Mouse (Mus musculus) cerebellum, adult 11 months (tissue): ENCODE data around the gene Angptl6.
"Not testable (repeated sequence)": the region's sequence is repeated elsewhere in the genome, so short reads cannot be mapped to it uniquely, and the experiment has no call there.

Experiments used
- DNase-seq: peaks from one replicate; pipeline ENCODE4 v3.0.0; 2022

The Angptl6 gene

DNA sequence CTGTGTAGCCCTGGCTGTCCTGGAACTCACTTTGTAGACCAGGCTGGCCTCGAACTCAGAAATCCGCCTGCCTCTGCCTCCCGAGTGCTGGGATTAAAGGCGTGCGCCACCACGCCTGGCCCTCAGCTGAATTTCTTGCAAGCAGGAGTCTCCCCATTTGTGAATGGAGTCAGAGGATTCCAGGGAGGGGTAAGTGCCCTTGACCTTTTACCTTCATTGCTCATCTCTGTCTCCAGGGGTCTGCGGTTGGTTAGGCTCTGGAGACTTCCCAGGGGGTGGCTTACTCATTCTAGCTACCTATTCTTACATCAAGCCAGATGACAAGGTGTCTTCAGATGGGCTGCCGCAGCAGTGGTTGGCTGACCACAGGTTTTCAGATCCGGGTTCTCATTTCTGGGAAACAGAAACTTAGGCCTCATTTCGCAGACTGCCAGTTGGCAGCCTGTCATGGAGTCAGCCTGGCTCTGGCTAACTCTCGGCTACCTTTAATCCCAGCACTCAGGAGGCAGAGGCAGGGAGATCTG is 44.0 kb downstream of the Angptl6 start:
- DNase-seq, result not testable (repeated sequence)

DNA sequence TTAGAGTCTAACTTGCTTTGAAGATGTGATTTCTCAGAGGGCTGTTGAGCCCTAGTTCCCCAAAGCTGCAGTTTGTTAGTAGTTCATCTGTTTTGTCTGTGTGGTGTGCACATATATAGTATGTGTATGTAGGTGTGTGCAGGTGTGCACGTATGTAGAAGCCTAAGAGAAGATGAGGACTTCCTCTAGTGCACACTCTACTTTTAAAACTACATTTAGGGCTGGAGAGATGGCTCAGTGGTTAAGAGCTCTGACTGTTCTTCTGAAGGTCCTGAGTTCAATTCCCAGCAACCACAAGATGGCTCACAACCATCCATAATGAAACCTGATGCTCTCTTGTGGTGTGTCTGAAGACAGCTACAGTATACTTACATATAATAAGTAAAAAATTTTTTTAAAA is 44.6 kb downstream of the Angptl6 start:
- DNase-seq, result no peak

DNA sequence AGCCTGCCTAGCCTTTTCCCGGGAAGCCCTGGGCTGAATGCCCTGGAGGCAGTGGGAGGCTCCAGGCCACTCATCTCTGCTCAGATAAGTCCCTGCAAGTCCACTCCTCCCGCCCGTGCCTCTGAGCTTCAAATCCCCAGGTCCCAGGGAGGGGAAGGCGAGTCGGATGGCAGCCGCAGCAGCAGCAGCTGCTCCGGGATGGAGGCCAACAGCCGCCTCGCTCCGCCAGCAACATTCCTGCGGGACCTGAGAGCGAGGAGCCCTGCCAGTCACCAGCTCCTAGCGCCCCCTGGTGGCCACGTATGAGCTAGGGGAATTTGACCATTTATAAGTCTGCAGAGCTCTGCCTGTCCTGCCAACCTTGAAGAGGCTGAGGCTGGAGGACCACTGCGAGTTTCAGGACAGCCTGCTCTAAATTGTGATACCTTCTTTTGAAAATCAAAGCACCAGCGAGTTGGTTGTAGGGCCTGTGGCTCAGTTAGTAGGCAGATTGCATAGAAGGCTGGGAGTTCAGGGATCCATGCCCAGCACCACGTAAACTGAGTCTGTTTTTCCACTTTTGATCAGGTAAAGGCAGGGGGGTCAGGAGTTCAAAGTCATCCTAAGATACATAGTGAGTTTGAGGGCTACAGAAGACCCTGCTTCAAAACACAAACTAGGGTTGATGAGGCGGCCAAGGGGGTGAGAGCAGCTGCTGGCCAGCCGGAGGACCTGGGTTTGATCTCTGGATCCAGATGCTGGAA is 48.5 kb downstream of the Angptl6 start:
- DNase-seq, result peak; percentile 89

DNA sequence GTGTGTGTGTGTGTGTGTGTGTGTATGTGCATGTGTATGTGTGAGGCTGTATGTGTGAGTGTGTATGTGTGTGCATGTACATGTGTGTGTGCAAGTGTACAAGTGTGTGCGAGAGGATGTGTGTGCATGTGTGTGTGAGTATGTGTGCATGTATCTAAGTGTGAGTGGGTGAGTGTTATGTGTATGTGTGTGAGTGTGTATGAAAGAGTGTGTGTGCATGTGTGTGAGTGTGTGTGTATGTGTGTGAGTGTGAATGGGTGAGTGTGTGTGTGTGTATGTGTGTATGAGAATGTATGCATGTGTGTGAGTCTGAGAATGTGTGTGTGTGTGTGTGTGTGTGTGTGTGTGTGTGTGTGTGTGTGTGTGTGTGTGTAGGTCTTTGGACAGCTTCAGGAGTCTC is 51.4 kb downstream of the Angptl6 start:
- DNase-seq, result no peak

DNA sequence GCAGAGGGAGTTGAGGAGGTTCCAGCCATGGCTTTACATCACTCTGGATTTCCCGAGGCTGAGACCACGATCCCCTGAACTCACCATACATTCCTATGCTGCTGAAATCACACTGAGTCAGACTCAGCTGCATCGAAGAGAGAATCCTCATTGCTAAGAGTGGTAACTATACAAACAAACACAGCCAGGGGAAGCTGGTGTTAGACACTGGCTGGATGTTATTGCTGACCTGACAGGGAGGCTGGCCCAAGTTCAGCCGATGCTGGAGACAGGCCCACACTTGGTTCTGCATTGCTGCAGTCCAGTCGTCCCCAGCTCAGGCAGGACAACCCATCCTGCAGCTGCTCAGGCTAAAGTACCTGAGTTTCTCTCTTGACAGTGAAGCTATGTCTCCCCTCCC is 53.7 kb downstream of the Angptl6 start:
- DNase-seq, result no peak
